Mouse (Mus musculus): Measurements from ENCODE around the gene Olfr299.

Gene Olfr299

GRCm38 (mm10) chr7:86459621-86460020 lies at the start of gene Olfr299:
Gene Olfr299, plus strand, starts transcription at chr7:86459921.
- DNase-seq: no peak

- DNase-seq: no peak
These were observed 32.7 kb downstream of the Olfr299 start, which contains the start of gene Olfr298 for GRCm38 (mm10) chr7:86492384-86492783. Gene Olfr298, minus strand, starts transcription at chr7:86492484.

Measured in kidney, adult 9 months (tissue).